Mouse (Mus musculus) monocyte, adult 2 months (primary cell): ENCODE data around the gene Slc1a4.

Experiments
- DNase-seq, 2 experiments: peaks; one replicate each; pipeline ENCODE4 v3.0.0; 2022; ENCODE audit warnings: low spot score in 2 of 2, low read depth in 1 of 2

Slc1a4 gene

DNA sequence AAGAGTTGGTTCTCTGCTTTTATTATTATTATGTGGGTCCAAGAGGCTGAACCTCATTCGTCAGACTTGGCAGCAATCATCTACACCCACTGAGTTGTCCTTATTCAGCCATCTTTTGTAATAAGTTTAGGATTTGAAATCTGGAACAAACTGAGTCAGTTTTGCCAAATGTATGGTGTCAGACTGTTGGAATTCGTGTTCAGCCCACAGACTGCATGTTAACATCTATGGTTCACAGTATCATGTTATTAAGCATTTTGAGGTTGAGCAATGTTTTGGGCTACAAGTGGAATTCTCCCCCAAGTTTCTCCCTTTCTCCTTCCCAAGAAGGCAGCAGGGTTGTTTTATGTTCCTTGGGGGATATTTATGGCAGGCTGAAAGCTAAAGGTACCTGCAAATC lies 79.4 kb downstream of the Slc1a4 start:
- no peak for DNase-seq
